Mouse (Mus musculus): Measurements from ENCODE around the gene Clmn.

The Clmn gene

GRCm38 (mm10) chr12:104716409-104716808 is 148.5 kb downstream of the Clmn start:
- no peak for DNase-seq (ENCODE audit: low read depth in 1 of 2, low spot score in 2 of 2)

DNA sequence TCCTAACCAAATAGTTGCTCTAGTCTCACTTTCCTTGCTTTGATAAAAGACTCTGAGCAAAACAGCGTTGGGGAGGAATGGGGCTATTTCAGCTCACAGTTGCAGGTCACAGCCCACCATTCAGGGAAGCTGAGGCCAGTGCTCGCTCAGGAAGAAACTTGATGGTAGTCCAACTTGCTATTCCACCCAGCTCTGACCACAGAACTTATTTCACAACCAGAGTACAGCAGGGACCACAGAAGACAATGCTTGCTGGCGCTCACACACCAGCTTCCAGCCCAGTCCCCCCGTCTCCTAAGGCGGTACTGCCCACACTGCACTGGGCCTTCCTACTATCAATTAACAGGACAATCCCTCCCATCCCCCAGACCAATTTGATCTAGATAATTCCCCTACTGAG is 149.4 kb downstream of the Clmn start:
- DNase-seq (ENCODE audit: low read depth in 1 of 2, low spot score in 2 of 2): no peak

Measured in monocyte, adult 2 months (primary cell).